Mouse (Mus musculus) heart, postnatal 10 days (tissue): Measurements from ENCODE around the gene Lyst. TPM values are rescaled to one million over a fixed set of nuclear protein-coding genes. Genes with fewer than 3 reads are reported as not detected.
A peak's percentile ranks its signal among the peaks of the same experiment; 100 is the strongest.
"Not testable (repeated sequence)": the region's sequence is repeated elsewhere in the genome, so short reads cannot be mapped to it uniquely, and the experiment has no call there.

Source experiments
- DNase-seq, 2 experiments: peaks; one replicate each; pipeline ENCODE4 v3.0.0; 2021
- intact Hi-C: fragments of 180-260 bp; cut with DNase I; formaldehyde crosslinking; loops from one replicate; pipeline ENCODE4 v1.15.1; 2025
- total RNA-seq, 2 experiments: library from RNA; stranded (reverse); gene quantifications; 2 replicates each; pipeline ENCODE4 v1.2.3; 2021

The Lyst gene
- 10 to 100 TPM; 12.0 to 15.1 TPM for total RNA-seq

GRCm38 (mm10) chr13:13590048-13591011 lies at the start of gene Lyst:
Gene Lyst (plus strand): TSS chr13:13590397.
- DNase-seq: peak; percentile 99
- intact Hi-C loops: loop anchor here (2.0 kb wide), 1 partner anchor 74 kb away; no protein-coding TSS in a partner anchor

DNA sequence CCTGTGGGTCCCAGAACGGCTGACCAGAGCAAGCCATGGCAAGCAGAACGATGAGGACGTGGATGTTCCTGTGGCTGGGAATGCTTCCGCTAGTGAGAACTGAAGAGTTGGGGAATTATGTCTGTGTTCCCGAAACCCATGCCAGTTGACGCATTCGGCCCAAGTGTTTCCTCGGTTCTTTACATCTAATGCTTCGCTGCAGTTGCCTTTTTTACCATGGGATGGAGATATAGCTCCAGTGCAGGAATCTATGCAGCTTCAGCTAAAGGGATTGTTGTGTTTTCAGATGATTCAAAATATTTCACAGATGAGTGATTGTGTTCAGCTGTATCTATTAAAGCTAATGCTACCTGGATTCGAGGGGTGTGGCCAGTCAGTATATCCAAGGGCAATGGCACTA lies 47.1 kb upstream of the Lyst start:
- intact Hi-C loops, DNase-seq: not testable (repeated sequence)

GRCm38 (mm10) chr13:13546792-13547191 lies 43.4 kb upstream of the Lyst start:
- intact Hi-C loops: no loop called here
- DNase-seq: no peak

- intact Hi-C loops: no loop called here
- no peak for DNase-seq
These were observed 42.3 kb upstream of the Lyst start for GRCm38 (mm10) chr13:13547889-13548288.

DNA sequence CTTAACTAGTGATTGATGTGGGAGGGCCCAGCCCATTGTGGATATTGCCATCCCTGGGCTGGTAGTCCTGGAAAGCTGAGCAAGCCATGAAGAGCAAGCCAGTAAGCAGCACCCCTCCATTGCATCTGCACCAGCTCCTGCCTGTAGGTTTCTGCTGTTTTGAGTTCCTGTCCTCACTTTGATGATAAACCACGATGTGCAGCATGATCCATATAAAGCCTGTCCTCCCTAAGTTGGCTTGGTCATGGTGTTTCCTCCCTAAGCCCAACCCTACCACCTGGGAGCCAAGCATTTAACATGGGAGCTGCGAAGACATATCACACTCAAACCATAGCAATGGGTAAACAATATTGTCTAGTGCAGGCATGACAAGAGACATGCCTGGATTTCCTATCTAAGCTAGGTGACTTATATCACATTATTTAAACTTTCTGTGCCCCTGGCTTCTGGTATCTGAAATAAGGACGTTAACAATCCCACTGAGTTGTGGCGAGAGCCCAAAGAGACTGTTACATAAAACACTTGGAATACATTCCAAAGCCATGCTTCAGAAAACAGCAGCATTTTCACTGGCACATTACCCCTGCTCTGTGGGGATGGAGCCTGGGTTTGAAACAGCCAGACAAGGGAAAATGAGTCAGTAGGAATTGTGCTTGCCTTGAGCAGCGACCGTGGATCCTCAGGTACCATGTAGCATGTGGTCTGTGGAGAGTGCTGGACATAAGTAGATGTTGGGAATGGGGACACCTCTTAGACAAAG lies 41.6 kb upstream of the Lyst start:
- intact Hi-C loops: no loop called here
- DNase-seq: no peak

DNA sequence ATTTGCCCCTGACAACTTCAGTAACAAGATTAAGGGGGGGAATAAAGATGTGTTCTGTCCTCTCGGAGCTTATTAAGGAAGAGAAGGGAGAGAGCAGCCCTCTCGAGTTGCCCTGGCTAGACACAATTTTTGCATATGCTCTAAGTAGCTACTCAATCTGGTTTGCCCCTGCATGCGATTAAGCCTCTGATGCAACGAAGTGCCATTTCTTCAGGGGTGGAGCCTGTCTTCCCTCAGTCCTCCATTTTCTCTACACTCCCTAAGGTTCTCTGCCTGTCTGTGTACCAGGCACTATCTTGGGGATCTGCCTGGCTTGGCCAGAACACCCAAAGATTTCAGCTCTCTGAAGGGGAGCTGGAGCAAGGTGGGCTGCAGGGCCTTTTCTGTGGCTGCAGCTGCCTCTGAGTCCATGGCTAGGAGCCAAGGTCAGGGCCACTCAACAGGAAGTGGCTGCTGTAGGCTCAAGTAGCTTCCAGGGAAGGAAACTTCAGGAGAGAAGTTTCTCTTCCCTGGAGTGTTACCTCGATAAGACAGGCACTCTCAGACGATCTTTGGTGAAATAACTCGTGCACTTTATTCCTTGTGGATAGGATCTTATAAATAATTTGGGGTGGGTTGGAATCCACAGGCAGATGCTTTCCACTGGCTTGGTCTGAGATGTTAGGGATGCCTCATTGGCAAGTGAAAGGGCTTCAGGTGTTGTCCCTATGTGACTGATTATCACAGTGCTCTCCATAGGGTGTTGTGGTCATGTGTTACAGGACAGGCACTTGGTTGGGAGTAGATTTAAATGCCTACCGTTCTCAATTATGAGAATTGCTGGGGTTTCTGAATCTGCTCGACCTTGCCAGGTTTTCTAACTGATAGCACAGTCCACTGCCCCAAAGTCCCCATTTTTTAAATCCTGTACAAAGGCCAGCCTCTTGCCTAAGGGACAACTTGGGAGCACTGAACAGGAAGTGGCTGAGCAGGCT lies 40.2 kb upstream of the Lyst start:
- peak in 1 of 2 experiments; percentile 22 for DNase-seq
- intact Hi-C loops: no loop called here

GRCm38 (mm10) chr13:13552020-13552419 lies 38.2 kb upstream of the Lyst start:
- DNase-seq: no peak
- intact Hi-C loops: no loop called here

DNA sequence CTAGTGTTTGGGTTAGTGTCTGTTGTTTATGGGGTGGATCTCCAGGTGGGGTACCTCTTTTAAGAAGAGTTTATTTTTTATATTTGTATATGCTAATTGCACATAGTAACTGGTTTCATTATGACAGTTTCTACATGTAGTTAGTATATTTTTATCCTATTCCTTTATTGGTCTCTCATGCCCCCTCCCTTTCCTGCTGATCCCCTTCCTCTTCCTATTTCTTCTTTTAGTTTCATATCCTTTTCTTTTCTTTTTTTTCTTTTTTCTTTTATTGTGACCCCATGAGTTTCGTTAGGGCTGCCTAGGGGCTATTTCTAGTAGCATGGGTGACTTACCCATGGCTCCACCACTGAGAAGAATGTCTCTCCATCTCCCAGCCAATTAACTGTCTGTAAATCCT lies 36.5 kb upstream of the Lyst start:
- intact Hi-C loops: no loop called here
- no peak for DNase-seq

- no peak for DNase-seq
- intact Hi-C loops: no loop called here
These were observed 35.0 kb upstream of the Lyst start for GRCm38 (mm10) chr13:13555196-13555595.

DNA sequence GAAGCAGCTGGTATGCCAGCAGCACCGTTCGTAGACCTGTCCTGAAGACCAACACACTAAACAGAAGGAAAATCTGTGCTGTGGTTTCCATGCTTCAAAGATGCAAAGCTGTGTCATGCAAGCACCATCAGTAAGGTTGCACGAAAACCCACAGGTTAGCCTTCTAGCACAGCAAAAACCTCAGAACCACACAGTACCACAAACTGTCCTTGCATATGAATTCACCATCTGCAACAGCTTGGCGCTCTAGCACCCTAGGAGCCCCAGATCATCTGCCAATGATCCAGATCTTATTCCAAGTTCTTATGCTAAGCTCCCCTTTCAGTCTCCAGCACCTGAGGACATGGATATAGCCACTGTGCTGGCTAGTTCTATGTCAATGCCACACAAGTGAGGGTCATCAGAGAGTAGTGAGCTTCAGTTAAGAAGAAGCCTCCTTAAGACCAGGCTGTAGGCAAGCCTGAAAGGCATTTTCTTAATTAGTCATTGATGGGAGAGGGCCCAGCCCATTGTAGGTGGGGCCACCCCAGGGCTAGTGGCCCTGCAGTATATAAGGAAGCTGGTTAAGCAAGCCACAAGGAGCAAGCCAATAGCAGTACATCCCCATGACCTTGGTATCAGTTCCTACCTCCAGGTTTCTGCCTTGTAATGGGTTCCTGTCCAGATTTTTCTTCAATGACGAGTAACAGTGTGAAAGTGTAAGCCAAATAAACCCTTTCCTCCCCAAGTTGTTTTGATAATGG lies 33.0 kb upstream of the Lyst start:
- intact Hi-C loops: no loop called here

GRCm38 (mm10) chr13:13558251-13558650 lies 31.9 kb upstream of the Lyst start:
- no peak for DNase-seq
- intact Hi-C loops: no loop called here

More for the DNA sequence above, 33.0 kb upstream of the Lyst start:
- DNase-seq: no peak

GRCm38 (mm10) chr13:13558900-13559299 lies 31.3 kb upstream of the Lyst start:
- intact Hi-C loops: no loop called here
- DNase-seq: no peak

- DNase-seq: no peak
- intact Hi-C loops: no loop called here
These were observed 27.6 kb upstream of the Lyst start for GRCm38 (mm10) chr13:13562571-13562970.

- intact Hi-C loops: no loop called here
- DNase-seq: no peak
These were observed 26.1 kb upstream of the Lyst start for GRCm38 (mm10) chr13:13564116-13564515.

GRCm38 (mm10) chr13:13564541-13564940 lies 25.7 kb upstream of the Lyst start:
- intact Hi-C loops: no loop called here
- peak in 1 of 2 experiments; percentile 11 for DNase-seq

GRCm38 (mm10) chr13:13567640-13568039 lies 22.6 kb upstream of the Lyst start:
- no peak for DNase-seq
- intact Hi-C loops: no loop called here

GRCm38 (mm10) chr13:13568824-13569223 lies 21.4 kb upstream of the Lyst start:
- intact Hi-C loops: no loop called here
- DNase-seq: no peak

DNA sequence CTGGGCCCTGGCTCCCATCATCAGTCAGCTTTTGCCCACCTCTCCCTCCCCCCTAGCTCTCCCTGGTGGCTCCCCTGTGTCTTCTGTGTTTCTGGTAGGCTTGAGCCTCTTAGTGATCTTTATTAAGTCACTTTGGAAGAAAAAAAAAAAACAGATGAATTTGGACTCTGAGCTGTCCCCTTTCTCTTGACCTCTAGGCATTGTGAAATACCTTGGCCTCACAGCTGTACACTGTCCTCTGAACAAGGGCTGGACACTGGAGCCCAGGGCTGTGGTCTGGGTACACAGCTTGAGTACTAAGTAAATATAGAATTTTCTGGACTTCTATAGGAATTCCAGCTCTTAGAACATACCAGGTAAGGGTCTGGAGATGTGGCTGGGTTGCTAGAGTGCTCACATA lies 20.6 kb upstream of the Lyst start:
- no peak for DNase-seq
- intact Hi-C loops: no loop called here

DNA sequence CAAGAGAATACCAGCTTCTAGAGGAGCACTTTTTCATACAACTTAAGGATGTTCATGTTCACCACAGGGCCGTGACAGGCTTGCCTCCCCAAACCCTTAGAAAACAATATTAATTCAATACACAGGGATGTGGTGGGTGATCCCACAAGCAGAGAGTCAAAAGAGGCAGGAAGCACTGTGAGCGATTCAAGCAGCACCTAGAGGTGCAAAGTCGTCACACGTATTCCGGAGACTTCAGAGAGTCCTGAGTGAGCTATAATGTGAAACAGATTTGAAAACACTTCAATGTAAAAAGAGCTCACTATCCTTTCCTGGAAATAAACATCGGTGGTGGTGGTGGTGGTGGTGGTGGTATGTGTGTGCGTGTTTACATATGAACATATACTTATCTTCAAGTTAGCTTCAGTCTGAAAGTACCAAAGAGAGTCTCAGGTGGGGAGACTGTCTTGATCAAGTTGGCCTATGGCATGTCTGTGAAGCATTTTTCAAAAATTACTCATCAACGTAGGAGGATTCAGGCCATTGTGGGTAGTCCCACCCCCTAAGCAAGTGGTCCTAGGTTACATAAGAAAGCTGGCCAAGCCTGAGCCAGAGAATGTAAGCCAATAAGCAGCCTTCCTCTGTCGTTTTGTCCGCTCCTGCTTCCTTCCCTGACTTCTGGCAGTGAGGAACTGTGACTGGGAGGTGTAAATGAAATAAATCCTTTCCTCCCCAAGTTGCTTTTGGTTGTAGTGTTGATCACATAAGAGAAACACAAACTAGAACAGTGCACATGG lies 17.9 kb upstream of the Lyst start:
- intact Hi-C loops: no loop called here
- DNase-seq: no peak
